Mouse (Mus musculus): ENCODE measurements around the gene Siglec1. TPM values are rescaled to one million over a fixed set of nuclear protein-coding genes. Genes with fewer than 3 reads are reported as not detected.

Siglec1 gene
- polyA plus RNA-seq, 2 experiments, result 0.70 to 0.93 TPM

GRCm38 (mm10) chr2:131132930-131133547 lies 46.5 kb upstream of the Siglec1 start, which contains the start of gene Gm11037:
Gene Gm11037, plus strand, starts transcription at chr2:131133497.
- H3K9ac ChIP-seq (replicated peaks), result no peak within 1 kb of the TSS
- no peak for ATAC-seq (ENCODE audit: insufficient read depth)
- TF ChIP-seq EP300 (IDR thresholded peaks at IDR 0.05; ENCODE audit: low read depth) (no peak), CTCF (IDR thresholded peaks at IDR 0.05; ENCODE audit: low read depth) (no peak)
- no peak within 1 kb of the TSS for H3K4me2 ChIP-seq (ENCODE audit: low read depth)
- H3K9me3 ChIP-seq (ENCODE audit: control insufficient read depth, low read length), result no peaks in the 10 kb centered on the region
- H3K36me3 ChIP-seq (replicated peaks; ENCODE audit: control insufficient read depth, insufficient read depth, low read depth), result no peaks in the 10 kb centered on the region
- H3K4me3 ChIP-seq (ENCODE audit: insufficient read depth in 1 of 2, low read depth in 2 of 2, low read length in 2 of 2), result no peak within 1 kb of the TSS
- DNase-seq (ENCODE audit: low read depth in 3 of 3, low spot score in 3 of 3), result no peak
- peaks cover 62 to 68% of the 10 kb centered on the region in 2 experiments for H3K4me1 ChIP-seq (replicated peaks; ENCODE audit: control insufficient read depth in 2 of 2, insufficient read depth in 2 of 2, low read length in 1 of 2)
- H3K27ac ChIP-seq, result peak within 1 kb of the TSS; percentile 97
- no peaks in the 10 kb centered on the region for H3K27me3 ChIP-seq (ENCODE audit: control insufficient read depth, insufficient read depth, low read length)
- 80% methylated on average over 9 of the region's 9 CpGs for WGBS (ENCODE audit: insufficient replicate concordance)

GRCm38 (mm10) chr2:131132111-131132888 lies 45.7 kb upstream of the Siglec1 start:
- ATAC-seq (ENCODE audit: insufficient read depth), result no peak
- no peak overlapping the region; the same call in 1 of the 2 replicates for H3K27ac ChIP-seq
- no peak for TF ChIP-seq EP300 (IDR thresholded peaks at IDR 0.05; ENCODE audit: low read depth)
- H3K36me3 ChIP-seq (replicated peaks; ENCODE audit: control insufficient read depth, insufficient read depth, low read depth), result no peaks in the 10 kb centered on the region
- H3K4me2 ChIP-seq (ENCODE audit: low read depth), result no peak overlapping the region
- DNase-seq (ENCODE audit: low read depth in 3 of 3, low spot score in 3 of 3), result no peak
- no peak overlapping the region for H3K4me3 ChIP-seq (ENCODE audit: insufficient read depth in 1 of 2, low read depth in 2 of 2, low read length in 2 of 2)
- 72% methylated on average over 10 of the region's 10 CpGs for WGBS (ENCODE audit: insufficient replicate concordance)
- no peak overlapping the region for H3K9ac ChIP-seq (replicated peaks)
- peaks cover 68 to 74% of the 10 kb centered on the region in 2 experiments for H3K4me1 ChIP-seq (replicated peaks; ENCODE audit: control insufficient read depth in 2 of 2, insufficient read depth in 2 of 2, low read length in 1 of 2)
- H3K9me3 ChIP-seq (ENCODE audit: control insufficient read depth, low read length), result no peaks in the 10 kb centered on the region
- H3K27me3 ChIP-seq (ENCODE audit: control insufficient read depth, insufficient read depth, low read length), result no peaks in the 10 kb centered on the region

GRCm38 (mm10) chr2:131130849-131131248 lies 44.3 kb upstream of the Siglec1 start:
- Histone ChIP-seq H3K36me3 (replicated peaks; ENCODE audit: control insufficient read depth, insufficient read depth, low read depth) (no peaks in the 10 kb centered on the region), H3K9ac (replicated peaks) (peak overlapping the region; percentile 7; the same call in 1 of the 2 replicates), H3K4me2 (ENCODE audit: low read depth) (no peak overlapping the region), H3K9me3 (ENCODE audit: control insufficient read depth, low read length) (no peaks in the 10 kb centered on the region), H3K27ac (no peak overlapping the region), H3K4me1 (replicated peaks; ENCODE audit: control insufficient read depth in 2 of 2, insufficient read depth in 2 of 2, low read length in 1 of 2) (peaks cover 68 to 75% of the 10 kb centered on the region in 2 experiments), H3K4me3 (ENCODE audit: insufficient read depth in 1 of 2, low read depth in 2 of 2, low read length in 2 of 2) (no peak overlapping the region), H3K27me3 (ENCODE audit: control insufficient read depth, insufficient read depth, low read length) (no peaks in the 10 kb centered on the region)
- WGBS (ENCODE audit: insufficient replicate concordance), result 75% methylated on average over 2 of the region's 2 CpGs
- no peak for ATAC-seq (ENCODE audit: insufficient read depth)
- TF ChIP-seq EP300 (IDR thresholded peaks at IDR 0.05; ENCODE audit: low read depth) (no peak), CTCF (IDR thresholded peaks at IDR 0.05; ENCODE audit: low read depth) (no peak)
- no peak for DNase-seq (ENCODE audit: low read depth in 3 of 3, low spot score in 3 of 3)

- ATAC-seq (ENCODE audit: insufficient read depth), result peak; percentile 77
- Histone ChIP-seq H3K4me2 (ENCODE audit: low read depth) (peak overlapping the region; percentile 33), H3K4me1 (replicated peaks; ENCODE audit: control insufficient read depth in 2 of 2, insufficient read depth in 2 of 2, low read length in 1 of 2) (peaks cover 61 to 70% of the 10 kb centered on the region in 2 experiments), H3K4me3 (ENCODE audit: insufficient read depth in 1 of 2, low read depth in 2 of 2, low read length in 2 of 2) (no peak overlapping the region), H3K9me3 (ENCODE audit: control insufficient read depth, low read length) (no peaks in the 10 kb centered on the region), H3K27me3 (ENCODE audit: control insufficient read depth, insufficient read depth, low read length) (no peaks in the 10 kb centered on the region), H3K9ac (replicated peaks) (no peak overlapping the region), H3K27ac (peak overlapping the region; percentile 63), H3K36me3 (replicated peaks; ENCODE audit: control insufficient read depth, insufficient read depth, low read depth) (no peaks in the 10 kb centered on the region)
- 27% methylated on average over 5 of the region's 5 CpGs for WGBS (ENCODE audit: insufficient replicate concordance)
- peak; percentile 57 to 70 (median 69) for DNase-seq (ENCODE audit: low read depth in 3 of 3, low spot score in 3 of 3)
- no peak for TF ChIP-seq CTCF (IDR thresholded peaks at IDR 0.05; ENCODE audit: low read depth)
- peak; percentile 57 for TF ChIP-seq EP300 (IDR thresholded peaks at IDR 0.05; ENCODE audit: low read depth)
These were observed 43.3 kb upstream of the Siglec1 start for GRCm38 (mm10) chr2:131129836-131130235.

GRCm38 (mm10) chr2:131128636-131129157 lies 42.1 kb upstream of the Siglec1 start:
- H3K4me3 ChIP-seq (ENCODE audit: insufficient read depth in 1 of 2, low read depth in 2 of 2, low read length in 2 of 2), result peak overlapping the region in 1 of 2 experiments; percentile 8; a peak in 1 of 4 replicates
- no peak for ATAC-seq (ENCODE audit: insufficient read depth)
- H3K9me3 ChIP-seq (ENCODE audit: control insufficient read depth, low read length), result no peaks in the 10 kb centered on the region
- no peak overlapping the region for H3K27ac ChIP-seq
- H3K4me1 ChIP-seq (replicated peaks; ENCODE audit: control insufficient read depth in 2 of 2, insufficient read depth in 2 of 2, low read length in 1 of 2), result peaks cover 53 to 61% of the 10 kb centered on the region in 2 experiments
- H3K4me2 ChIP-seq (ENCODE audit: low read depth), result peak overlapping the region; percentile 85
- WGBS (ENCODE audit: insufficient replicate concordance), result 62% methylated on average over 3 of the region's 3 CpGs
- H3K36me3 ChIP-seq (replicated peaks; ENCODE audit: control insufficient read depth, insufficient read depth, low read depth), result no peaks in the 10 kb centered on the region
- DNase-seq (ENCODE audit: low read depth in 3 of 3, low spot score in 3 of 3), result no peak
- H3K27me3 ChIP-seq (ENCODE audit: control insufficient read depth, insufficient read depth, low read length), result no peaks in the 10 kb centered on the region
- TF ChIP-seq CTCF (IDR thresholded peaks at IDR 0.05; ENCODE audit: low read depth) (no peak), EP300 (IDR thresholded peaks at IDR 0.05; ENCODE audit: low read depth) (no peak)
- no peak overlapping the region for H3K9ac ChIP-seq (replicated peaks)
